8 mouse cellular contexts compared by ENCODE assay signal in genomic region chr2:166445824-166446223, GRCm38 (mm10).
A peak's percentile ranks its signal among the peaks of the same experiment; 100 is the strongest.
DNase-seq lines count a peak whose midpoint lies in the region; ATAC-seq and TF ChIP-seq lines count a peak whose summit lies in the region.
"Not testable (repeated sequence)": the region's sequence is repeated elsewhere in the genome, so short reads cannot be mapped to it uniquely, and the experiment has no call there.

No protein-coding gene starts in this region.

- ATAC-seq in granulocyte monocyte progenitor cell, adult 5-6 weeks (replicated peaks; ENCODE audit: poor library complexity, severe bottlenecking) = peak; percentile 13
- not testable (repeated sequence) for ATAC-seq in heart, embryonic 15.5 days (replicated peaks; ENCODE audit: insufficient number of reproducible peaks, insufficient read depth, low FRiP score, low read depth); hindbrain, embryonic 15.5 days (ENCODE audit: low FRiP score, low read depth)
- ATAC-seq in megakaryocyte, adult 5-6 weeks (ENCODE audit: poor library complexity, severe bottlenecking) = 0 out of 2 replicates have a peak, but pooled peaks have one; percentile 8
- ATAC-seq in neural tube, embryonic 11.5 days (ENCODE audit: insufficient read depth, low FRiP score, low TSS enrichment) = 0 out of 2 replicates have a peak, but pooled peaks have one; percentile 41

- H3K36me3 ChIP-seq in heart, embryonic 15.5 days; hindbrain, embryonic 15.5 days; limb, embryonic 10.5 days; neural tube, embryonic 11.5 days (ENCODE audit: control insufficient read depth, insufficient read depth, low read length); spleen, adult 2 months (ENCODE audit: control insufficient read depth, insufficient read depth, low read length): not testable (repeated sequence)

- not testable (repeated sequence) for TF ChIP-seq POLR2A in bone marrow macrophage, adult 2 months (IDR thresholded peaks at IDR 0.05; ENCODE audit: borderline replicate concordance, low read depth, low read length); spleen, adult 2 months (IDR thresholded peaks at IDR 0.05; ENCODE audit: low read depth, low read length)

- H3K4me1 ChIP-seq in bone marrow macrophage, adult 2 months (ENCODE audit: control insufficient read depth, insufficient read depth, low read length) = peaks cover 50% of the 10 kb centered on the region
- H3K4me1 ChIP-seq in heart, embryonic 15.5 days (replicated peaks) = peaks cover 50% of the 10 kb centered on the region
- H3K4me1 ChIP-seq in hindbrain, embryonic 15.5 days (replicated peaks) = peaks cover 53% of the 10 kb centered on the region
- H3K4me1 ChIP-seq in limb, embryonic 10.5 days = peaks cover 78% of the 10 kb centered on the region
- H3K4me1 ChIP-seq in neural tube, embryonic 11.5 days (ENCODE audit: control insufficient read depth, insufficient read depth, low read length) = peaks cover 12% of the 10 kb centered on the region; the same call in 1 of the 2 replicates
- peaks cover 31% of the 10 kb centered on the region; the same call in 1 of the 2 replicates for H3K4me1 ChIP-seq in spleen, adult 2 months (ENCODE audit: control insufficient read depth, insufficient read depth, insufficient read length)

- not testable (repeated sequence) for H3K27me3 ChIP-seq in heart, embryonic 15.5 days; hindbrain, embryonic 15.5 days; limb, embryonic 10.5 days (ENCODE audit: low read depth, poor library complexity, severe bottlenecking); neural tube, embryonic 11.5 days (ENCODE audit: control insufficient read depth, insufficient read depth, low read length); spleen, adult 2 months (ENCODE audit: control insufficient read depth, insufficient read depth, low read length)

- H3K4me2 ChIP-seq in heart, embryonic 15.5 days; hindbrain, embryonic 15.5 days; neural tube, embryonic 11.5 days (ENCODE audit: low read depth): not testable (repeated sequence)

- not testable (repeated sequence) for H3K4me3 ChIP-seq in bone marrow macrophage, adult 2 months (ENCODE audit: insufficient read depth, low read length); heart, embryonic 15.5 days; hindbrain, embryonic 15.5 days; limb, embryonic 10.5 days; neural tube, embryonic 11.5 days (ENCODE audit: low read depth, low read length); spleen, adult 2 months (ENCODE audit: extremely low read depth, insufficient read depth, insufficient read length)

- not testable (repeated sequence) for DNase-seq in limb, embryonic 10.5 days (ENCODE audit: low spot score); neural tube, embryonic 11.5 days (ENCODE audit: low spot score); spleen, adult 2 months (ENCODE audit: low read depth in 1 of 2, low spot score in 2 of 2)

- TF ChIP-seq CTCF in bone marrow macrophage, adult 2 months (IDR thresholded peaks at IDR 0.05; ENCODE audit: low read depth, low read length); spleen, adult 2 months (IDR thresholded peaks at IDR 0.05; ENCODE audit: extremely low read depth, insufficient read depth, insufficient read length, insufficient replicate concordance): not testable (repeated sequence)

- peak overlapping the region; percentile 98 for H3K27ac ChIP-seq in bone marrow macrophage, adult 2 months (ENCODE audit: insufficient read depth, low read depth, low read length)
- peak overlapping the region; percentile 21; the same call in 1 of the 2 replicates for H3K27ac ChIP-seq in heart, embryonic 15.5 days
- peak overlapping the region; percentile 56 for H3K27ac ChIP-seq in hindbrain, embryonic 15.5 days (replicated peaks)
- H3K27ac ChIP-seq in limb, embryonic 10.5 days = peak overlapping the region; percentile 75; the same call in 1 of the 2 replicates
- H3K27ac ChIP-seq in neural tube, embryonic 11.5 days (ENCODE audit: low read depth, low read length) = 0 out of 2 replicates have a peak overlapping the region, but pooled peaks have one; percentile 44
- peak overlapping the region; percentile 86 for H3K27ac ChIP-seq in spleen, adult 2 months (ENCODE audit: insufficient read depth, low read length)

- not testable (repeated sequence) for H3K9ac ChIP-seq in heart, embryonic 15.5 days; hindbrain, embryonic 15.5 days
- H3K9ac ChIP-seq in neural tube, embryonic 11.5 days (ENCODE audit: low read length) = 0 out of 2 replicates have a peak overlapping the region, but pooled peaks have one; percentile 10

- H3K9me3 ChIP-seq in heart, embryonic 15.5 days (replicated peaks); hindbrain, embryonic 15.5 days; limb, embryonic 10.5 days (replicated peaks); neural tube, embryonic 11.5 days (ENCODE audit: control insufficient read depth, low read length): not testable (repeated sequence)

- WGBS in heart, embryonic 15.5 days = 67% methylated on average over 7 of the region's 7 CpGs
- 49% methylated on average over 7 of the region's 7 CpGs for WGBS in hindbrain, embryonic 15.5 days
- 71% methylated on average over 7 of the region's 7 CpGs for WGBS in limb, embryonic 10.5 days
- 60% methylated on average over 7 of the region's 7 CpGs for WGBS in neural tube, embryonic 11.5 days
- 28% methylated on average over 7 of the region's 7 CpGs for WGBS in spleen, adult 2 months

Comparison
In these comparisons a context has a peak if more than half of its experiments do, and no peak if none do; other contexts are left out.
1. H3K27ac ChIP-seq: peak in every context shown above with its lines; median percentile 98 in bone marrow macrophage, adult 2 months; 86 in spleen, adult 2 months; 75 in limb, embryonic 10.5 days; 56 in hindbrain, embryonic 15.5 days; 44 in neural tube, embryonic 11.5 days; 21 in heart, embryonic 15.5 days.